Mouse (Mus musculus) right cerebral cortex, adult 18-20 months (tissue): ENCODE measurements around the gene Olfr1008.
"Not testable (repeated sequence)": the region's sequence is repeated elsewhere in the genome, so short reads cannot be mapped to it uniquely, and the experiment has no call there.

ENCODE experiments used
- DNase-seq: peaks from one replicate; pipeline ENCODE4 v3.0.0; 2022; ENCODE audit warnings: mixed read lengths

Gene Olfr1008

GRCm38 (mm10) chr2:85689131-85689530 is at the start of gene Olfr1008:
Olfr1008 (plus strand) TSS chr2:85689431.
- no peak for DNase-seq

- DNase-seq, result no peak
Observed at GRCm38 (mm10) chr2:85650604-85651003, 38.6 kb upstream of the Olfr1008 start, which contains the start of gene Olfr1002. Olfr1002 (minus strand) TSS chr2:85650704.

- not testable (repeated sequence) for DNase-seq
Observed at GRCm38 (mm10) chr2:85664355-85664754, 24.9 kb upstream of the Olfr1008 start, which contains the start of gene Olfr154. Olfr154 (minus strand) TSS chr2:85664455.

GRCm38 (mm10) chr2:85678667-85679066 is 10.6 kb upstream of the Olfr1008 start, which contains the start of gene Olfr1006:
Olfr1006 (minus strand) TSS chr2:85678767.
- no peak for DNase-seq

GRCm38 (mm10) chr2:85710680-85711079 is 21.4 kb downstream of the Olfr1008 start:
- DNase-seq, result not testable (repeated sequence)

GRCm38 (mm10) chr2:85711159-85711558 is 21.9 kb downstream of the Olfr1008 start:
- DNase-seq, result no peak

- no peak for DNase-seq
Observed at GRCm38 (mm10) chr2:85715119-85715518, 25.9 kb downstream of the Olfr1008 start, which contains the start of gene Olfr1009. Olfr1009 (plus strand) TSS chr2:85715419.

- peak; percentile 18 for DNase-seq
Observed at GRCm38 (mm10) chr2:85725793-85726192, 36.6 kb downstream of the Olfr1008 start.
